Mouse (Mus musculus): ENCODE measurements around the gene Igll1. TPM values are rescaled to one million over a fixed set of nuclear protein-coding genes. Genes with fewer than 3 reads are reported as not detected.
A peak's percentile ranks its signal among the peaks of the same experiment; 100 is the strongest.
"Not testable (repeated sequence)": the region's sequence is repeated elsewhere in the genome, so short reads cannot be mapped to it uniquely, and the experiment has no call there.

The Igll1 gene
- polyA plus RNA-seq, 1 experiment from 2014 or later: 0.49 TPM

DNA sequence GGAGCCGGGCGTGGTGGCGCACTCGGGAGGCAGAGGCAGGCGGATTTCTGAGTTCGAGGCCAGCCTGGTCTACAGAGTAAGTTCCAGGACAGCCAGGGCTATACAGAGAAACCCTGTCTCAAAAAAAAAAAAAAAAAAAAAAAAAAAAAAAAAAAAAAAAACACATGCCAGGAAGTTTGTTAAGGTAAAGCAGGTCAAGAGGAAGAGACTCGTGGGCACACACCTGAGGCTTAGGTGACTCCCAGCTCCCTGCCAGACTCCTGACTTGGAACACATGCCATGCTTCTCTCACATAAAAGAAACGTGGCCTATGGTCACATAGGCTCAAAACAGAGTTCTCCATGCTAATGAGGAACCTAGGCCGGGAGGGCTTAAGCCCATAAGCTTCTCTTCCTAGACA lies 7.7 kb downstream of the Igll1 start:
- not testable (repeated sequence) for H3K4me1 ChIP-seq (ENCODE audit: control insufficient read depth, insufficient read depth, low read length); H3K36me3 ChIP-seq (ENCODE audit: control insufficient read depth, insufficient read depth, low read length); H3K4me3 ChIP-seq (ENCODE audit: low read length); H3K4me2 ChIP-seq (ENCODE audit: low read depth, low read length); H3K9ac ChIP-seq (ENCODE audit: low read depth, low read length); H3K27me3 ChIP-seq (replicated peaks; ENCODE audit: control insufficient read depth, insufficient read depth, low read length); ATAC-seq; H3K27ac ChIP-seq (ENCODE audit: low read length); H3K9me3 ChIP-seq (ENCODE audit: control insufficient read depth, low read length)
- 82% methylated on average over 9 of the region's 9 CpGs for WGBS

DNA sequence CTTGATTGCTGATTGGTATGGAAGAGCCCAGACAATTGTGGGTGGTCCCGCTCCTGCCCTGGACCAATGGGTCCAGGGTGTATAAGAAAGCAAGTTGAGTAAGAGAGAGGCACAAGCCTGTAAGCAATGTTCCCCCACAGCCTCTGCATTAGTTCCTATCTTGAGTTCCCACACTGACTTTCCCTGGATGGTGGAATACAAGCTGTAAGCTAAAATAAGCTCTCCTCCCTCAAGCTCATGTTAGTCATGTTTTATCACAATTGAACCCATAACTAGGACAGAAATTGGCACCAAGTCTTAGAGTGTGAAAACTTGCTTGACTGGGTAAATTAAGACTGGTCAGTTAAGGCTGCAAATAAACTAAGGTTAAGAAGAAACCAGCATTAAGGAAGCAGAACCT lies 8.2 kb downstream of the Igll1 start:
- H3K27ac ChIP-seq (ENCODE audit: low read length): no peak overlapping the region
- ATAC-seq: no peak
- H3K36me3 ChIP-seq (ENCODE audit: control insufficient read depth, insufficient read depth, low read length): no peaks in the 10 kb centered on the region
- no peak overlapping the region for H3K9ac ChIP-seq (ENCODE audit: low read depth, low read length)
- 93% methylated on average over 1 of the region's 1 CpGs for WGBS
- no peak overlapping the region for H3K4me3 ChIP-seq (ENCODE audit: low read length)
- H3K27me3 ChIP-seq (replicated peaks; ENCODE audit: control insufficient read depth, insufficient read depth, low read length): no peaks in the 10 kb centered on the region
- H3K4me2 ChIP-seq (ENCODE audit: low read depth, low read length): no peak overlapping the region
- H3K9me3 ChIP-seq (ENCODE audit: control insufficient read depth, low read length): no peaks in the 10 kb centered on the region
- H3K4me1 ChIP-seq (ENCODE audit: control insufficient read depth, insufficient read depth, low read length): no peaks in the 10 kb centered on the region

DNA sequence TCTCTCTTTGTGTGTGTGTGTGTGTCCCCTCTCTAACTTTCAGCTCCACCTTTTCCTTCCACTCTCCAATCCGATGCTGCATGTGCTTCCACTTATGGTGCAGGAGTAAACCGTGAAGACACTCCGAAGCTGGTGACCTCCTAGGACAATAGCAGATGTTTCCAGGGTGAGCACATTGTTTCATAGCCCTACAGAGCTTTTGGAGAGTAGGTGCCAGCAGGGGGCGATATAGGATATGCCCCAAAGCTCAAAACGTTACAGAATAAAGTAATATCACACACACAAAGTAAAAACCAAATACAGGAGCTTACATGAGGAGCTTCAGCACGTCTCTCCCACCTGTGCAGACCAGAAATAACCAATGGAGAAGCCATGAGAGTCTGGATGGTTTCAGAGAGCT lies 8.9 kb downstream of the Igll1 start:
- no peak overlapping the region for H3K4me3 ChIP-seq (ENCODE audit: low read length)
- no peaks in the 10 kb centered on the region for H3K9me3 ChIP-seq (ENCODE audit: control insufficient read depth, low read length)
- no peak for ATAC-seq
- no peak overlapping the region for H3K4me2 ChIP-seq (ENCODE audit: low read depth, low read length)
- 28% methylated on average over 6 of the region's 6 CpGs for WGBS
- no peak overlapping the region for H3K9ac ChIP-seq (ENCODE audit: low read depth, low read length)
- no peaks in the 10 kb centered on the region for H3K4me1 ChIP-seq (ENCODE audit: control insufficient read depth, insufficient read depth, low read length)
- H3K27me3 ChIP-seq (replicated peaks; ENCODE audit: control insufficient read depth, insufficient read depth, low read length): no peaks in the 10 kb centered on the region
- H3K36me3 ChIP-seq (ENCODE audit: control insufficient read depth, insufficient read depth, low read length): no peaks in the 10 kb centered on the region
- H3K27ac ChIP-seq (ENCODE audit: low read length): no peak overlapping the region

DNA sequence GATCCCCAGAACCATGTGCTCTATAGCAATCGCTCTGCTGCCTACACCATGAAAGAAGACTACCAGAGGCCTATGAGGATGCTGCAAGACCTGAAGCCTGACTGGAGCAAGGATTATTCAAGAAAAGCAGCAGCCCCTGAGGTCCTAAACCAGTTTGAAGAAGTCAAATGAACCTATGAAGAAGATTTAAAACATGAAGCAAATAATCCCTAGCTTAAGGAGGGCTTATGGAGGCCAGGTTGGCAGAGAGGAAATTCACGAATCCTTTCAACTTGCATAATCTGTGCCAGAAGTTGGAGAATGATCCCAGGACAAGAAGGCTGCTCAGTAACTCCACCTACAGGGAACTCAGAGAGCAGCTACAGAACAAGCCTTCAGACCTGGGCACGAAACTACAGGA lies 11.4 kb downstream of the Igll1 start:
- no peaks in the 10 kb centered on the region for H3K4me1 ChIP-seq (ENCODE audit: control insufficient read depth, insufficient read depth, low read length)
- no peaks in the 10 kb centered on the region for H3K27me3 ChIP-seq (replicated peaks; ENCODE audit: control insufficient read depth, insufficient read depth, low read length)
- H3K27ac ChIP-seq (ENCODE audit: low read length): no peak overlapping the region
- no peak overlapping the region for H3K4me3 ChIP-seq (ENCODE audit: low read length)
- ATAC-seq: no peak
- WGBS: 86% methylated on average over 3 of the region's 3 CpGs
- H3K9ac ChIP-seq (ENCODE audit: low read depth, low read length): no peak overlapping the region
- H3K36me3 ChIP-seq (ENCODE audit: control insufficient read depth, insufficient read depth, low read length): no peaks in the 10 kb centered on the region
- H3K4me2 ChIP-seq (ENCODE audit: low read depth, low read length): no peak overlapping the region
- no peaks in the 10 kb centered on the region for H3K9me3 ChIP-seq (ENCODE audit: control insufficient read depth, low read length)

DNA sequence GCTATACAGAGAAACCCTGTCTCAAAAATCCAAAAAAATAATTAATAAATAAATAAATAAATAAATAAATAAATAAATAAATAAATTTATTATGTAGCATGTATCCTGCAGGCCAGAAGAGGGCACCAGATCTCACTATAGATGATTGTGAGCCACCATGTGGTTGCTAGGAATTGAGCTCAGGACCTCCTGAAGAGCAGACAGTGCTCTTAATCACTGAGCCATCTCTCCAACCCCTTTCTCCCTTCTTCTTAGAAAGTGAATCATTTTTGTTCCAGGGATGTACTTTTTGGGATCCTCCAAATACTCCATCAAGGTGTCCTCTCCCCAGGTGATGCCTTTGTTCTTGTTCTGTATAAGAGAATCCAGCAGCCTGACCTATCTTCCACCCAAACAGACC lies 14.6 kb downstream of the Igll1 start:
- Histone ChIP-seq H3K9me3 (ENCODE audit: control insufficient read depth, low read length) (no peaks in the 10 kb centered on the region), H3K4me3 (ENCODE audit: low read length) (no peak overlapping the region), H3K36me3 (ENCODE audit: control insufficient read depth, insufficient read depth, low read length) (no peaks in the 10 kb centered on the region), H3K9ac (ENCODE audit: low read depth, low read length) (no peak overlapping the region), H3K4me1 (ENCODE audit: control insufficient read depth, insufficient read depth, low read length) (no peaks in the 10 kb centered on the region), H3K4me2 (ENCODE audit: low read depth, low read length) (no peak overlapping the region), H3K27me3 (replicated peaks; ENCODE audit: control insufficient read depth, insufficient read depth, low read length) (no peaks in the 10 kb centered on the region), H3K27ac (ENCODE audit: low read length) (no peak overlapping the region)
- ATAC-seq: no peak

DNA sequence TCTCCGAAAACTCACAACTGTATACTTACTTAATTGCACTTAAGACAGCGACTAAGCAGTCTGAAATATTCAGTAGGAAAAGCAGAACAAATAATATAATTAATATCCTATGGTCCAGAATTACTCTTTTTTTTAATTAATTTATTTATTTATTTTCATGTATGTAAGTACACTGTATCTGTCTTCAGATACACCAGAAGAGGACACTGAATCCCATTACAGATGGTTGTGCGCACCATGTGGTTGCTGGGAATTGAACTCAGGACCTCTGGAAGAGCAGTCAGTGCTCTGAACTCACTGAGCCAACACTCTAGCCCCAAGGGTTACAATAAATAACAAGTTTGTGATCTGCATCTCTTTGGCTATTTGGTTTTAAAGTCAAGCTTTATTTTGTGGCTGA lies 34.1 kb downstream of the Igll1 start:
- no peak for ATAC-seq
- no peak overlapping the region for H3K27ac ChIP-seq (ENCODE audit: low read length)
- H3K27me3 ChIP-seq (replicated peaks; ENCODE audit: control insufficient read depth, insufficient read depth, low read length): no peaks in the 10 kb centered on the region
- peaks cover 5% of the 10 kb centered on the region; the same call in 1 of the 2 replicates for H3K4me1 ChIP-seq (ENCODE audit: control insufficient read depth, insufficient read depth, low read length)
- peak overlapping the region; percentile 54; the same call in 1 of the 2 replicates for H3K4me3 ChIP-seq (ENCODE audit: low read length)
- WGBS: 84% methylated on average over 3 of the region's 3 CpGs
- no peaks in the 10 kb centered on the region for H3K9me3 ChIP-seq (ENCODE audit: control insufficient read depth, low read length)
- no peak overlapping the region for H3K9ac ChIP-seq (ENCODE audit: low read depth, low read length)
- H3K4me2 ChIP-seq (ENCODE audit: low read depth, low read length): no peak overlapping the region
- no peaks in the 10 kb centered on the region for H3K36me3 ChIP-seq (ENCODE audit: control insufficient read depth, insufficient read depth, low read length)

DNA sequence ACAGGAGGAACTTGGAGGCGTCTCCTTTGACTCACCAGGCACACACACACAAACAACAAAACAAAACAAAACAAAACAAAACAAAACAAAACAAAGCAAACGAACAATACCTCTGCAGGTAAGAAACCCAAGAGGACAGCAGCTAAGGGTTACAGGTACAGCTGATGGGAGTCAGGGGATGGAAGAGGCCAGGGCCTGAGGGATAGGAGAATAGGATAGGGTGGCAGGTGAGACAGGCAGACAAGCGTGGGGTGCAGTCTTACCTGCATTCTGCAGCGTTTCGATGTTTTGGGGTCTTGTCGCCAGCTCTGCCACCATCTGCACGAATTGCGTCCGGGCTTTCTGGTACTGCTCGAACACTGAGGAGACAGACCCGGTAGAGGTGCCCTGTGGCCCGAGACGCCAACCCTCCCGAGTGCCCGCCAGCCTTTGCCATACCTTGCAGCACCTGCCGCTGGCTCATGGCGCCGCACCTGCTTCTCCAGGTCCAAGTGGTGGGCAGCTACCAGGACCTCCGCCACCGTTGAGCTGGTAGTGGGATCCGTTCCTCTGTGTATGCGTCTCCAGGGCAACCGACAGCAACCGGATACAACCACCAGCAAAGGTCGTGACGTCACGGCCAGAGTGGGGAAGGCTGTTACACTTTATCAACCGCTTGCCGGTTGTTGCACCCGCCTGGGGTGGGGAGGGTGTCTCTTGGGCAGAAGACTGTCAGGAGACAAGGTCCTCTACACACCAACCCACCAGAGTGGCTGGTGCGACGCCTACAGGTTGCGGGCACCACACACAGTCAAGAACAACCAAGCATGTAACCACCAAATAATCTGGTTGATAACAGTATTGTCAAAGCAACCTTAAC lies 34.8 kb downstream of the Igll1 start, which contains the start of gene Spag6l:
TSS of gene Spag6l (minus strand) at position 700 of the 859 bp plus-strand sequence.
- peak; percentile 87 for ATAC-seq
- Histone ChIP-seq H3K36me3 (ENCODE audit: control insufficient read depth, insufficient read depth, low read length) (no peaks in the 10 kb centered on the region), H3K9me3 (ENCODE audit: control insufficient read depth, low read length) (no peaks in the 10 kb centered on the region), H3K4me3 (ENCODE audit: low read length) (peak within 1 kb of the TSS; percentile 54), H3K4me2 (ENCODE audit: low read depth, low read length) (peak within 1 kb of the TSS; percentile 87), H3K27me3 (replicated peaks; ENCODE audit: control insufficient read depth, insufficient read depth, low read length) (no peaks in the 10 kb centered on the region), H3K9ac (ENCODE audit: low read depth, low read length) (peak within 1 kb of the TSS; percentile 54; the same call in 1 of the 2 replicates), H3K4me1 (ENCODE audit: control insufficient read depth, insufficient read depth, low read length) (peaks cover 5% of the 10 kb centered on the region; the same call in 1 of the 2 replicates), H3K27ac (ENCODE audit: low read length) (no peak within 1 kb of the TSS)
- 5% methylated on average over 33 of the region's 33 CpGs for WGBS

DNA sequence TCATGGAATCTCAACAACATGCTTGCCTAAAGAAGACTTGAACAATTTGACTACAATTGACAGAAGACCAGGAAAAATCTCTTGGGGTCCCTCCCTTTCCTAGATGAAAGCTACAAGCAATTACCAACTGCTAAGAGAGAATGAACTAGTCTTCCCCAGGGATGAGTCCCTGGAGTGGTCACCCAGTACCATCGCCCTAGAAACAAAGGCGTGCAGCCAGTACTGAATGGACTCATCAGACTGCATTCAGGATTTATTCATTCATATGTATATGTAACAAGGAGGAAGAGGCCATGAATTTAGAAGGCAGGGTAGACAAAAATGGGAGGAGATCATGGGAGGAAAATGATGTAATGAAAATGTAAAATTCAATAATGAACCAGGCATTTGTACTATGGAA lies 37.6 kb downstream of the Igll1 start:
- Histone ChIP-seq H3K4me1 (ENCODE audit: control insufficient read depth, insufficient read depth, low read length) (peaks cover 5% of the 10 kb centered on the region; the same call in 1 of the 2 replicates), H3K36me3 (ENCODE audit: control insufficient read depth, insufficient read depth, low read length) (no peaks in the 10 kb centered on the region), H3K27ac (ENCODE audit: low read length) (no peak overlapping the region), H3K27me3 (replicated peaks; ENCODE audit: control insufficient read depth, insufficient read depth, low read length) (no peaks in the 10 kb centered on the region), H3K9me3 (ENCODE audit: control insufficient read depth, low read length) (no peaks in the 10 kb centered on the region), H3K4me3 (ENCODE audit: low read length) (no peak overlapping the region), H3K9ac (ENCODE audit: low read depth, low read length) (no peak overlapping the region), H3K4me2 (ENCODE audit: low read depth, low read length) (no peak overlapping the region)
- ATAC-seq: no peak
- 85% methylated on average over 2 of the region's 2 CpGs for WGBS

DNA sequence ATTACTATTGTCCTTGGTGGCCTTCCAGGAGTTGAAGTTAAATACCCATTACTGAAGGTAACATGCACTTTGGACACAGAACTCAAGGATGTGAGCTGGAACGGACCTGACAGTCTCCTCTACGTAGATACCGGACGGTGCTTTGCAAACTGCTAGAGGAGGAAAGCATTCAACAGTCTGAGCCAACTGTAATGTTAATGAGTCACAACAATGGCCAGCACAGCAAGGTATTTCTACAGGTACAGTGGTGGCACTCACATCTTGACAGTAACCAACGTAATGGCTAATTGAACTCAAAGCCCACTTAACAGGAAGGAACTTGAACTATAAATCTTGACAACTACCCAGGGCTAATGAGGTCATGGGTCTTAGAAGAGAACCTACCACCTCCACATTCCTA lies 38.3 kb downstream of the Igll1 start:
- no peak overlapping the region for H3K27ac ChIP-seq (ENCODE audit: low read length)
- peaks cover 5% of the 10 kb centered on the region; the same call in 1 of the 2 replicates for H3K4me1 ChIP-seq (ENCODE audit: control insufficient read depth, insufficient read depth, low read length)
- H3K27me3 ChIP-seq (replicated peaks; ENCODE audit: control insufficient read depth, insufficient read depth, low read length): no peaks in the 10 kb centered on the region
- no peaks in the 10 kb centered on the region for H3K36me3 ChIP-seq (ENCODE audit: control insufficient read depth, insufficient read depth, low read length)
- no peak for ATAC-seq
- WGBS: 56% methylated on average over 5 of the region's 5 CpGs
- H3K9ac ChIP-seq (ENCODE audit: low read depth, low read length): no peak overlapping the region
- H3K4me2 ChIP-seq (ENCODE audit: low read depth, low read length): no peak overlapping the region
- H3K4me3 ChIP-seq (ENCODE audit: low read length): no peak overlapping the region
- H3K9me3 ChIP-seq (ENCODE audit: control insufficient read depth, low read length): no peaks in the 10 kb centered on the region

Data from intestine, embryonic 16.5 days (tissue).